Mouse (Mus musculus) urinary bladder, postnatal 10 days (tissue): ENCODE data around the gene Tmem223.

ENCODE experiments used
- DNase-seq: peaks from one replicate; pipeline ENCODE4 v3.0.0; 2022; ENCODE audit warnings: low spot score

Tmem223 gene

GRCm38 (mm10) chr19:8803204-8803780 is 32.5 kb downstream of the Tmem223 start:
- no peak for DNase-seq

- DNase-seq = no peak
Measured at GRCm38 (mm10) chr19:8803879-8804660, 33.3 kb downstream of the Tmem223 start.

GRCm38 (mm10) chr19:8806810-8807209 is 36.0 kb downstream of the Tmem223 start:
- no peak for DNase-seq

- DNase-seq = no peak
Measured at GRCm38 (mm10) chr19:8815812-8816211, 45.0 kb downstream of the Tmem223 start.

GRCm38 (mm10) chr19:8817001-8817400 is 46.2 kb downstream of the Tmem223 start:
- DNase-seq = no peak

- DNase-seq = no peak
Measured at GRCm38 (mm10) chr19:8818301-8818798, 47.6 kb downstream of the Tmem223 start.

DNA sequence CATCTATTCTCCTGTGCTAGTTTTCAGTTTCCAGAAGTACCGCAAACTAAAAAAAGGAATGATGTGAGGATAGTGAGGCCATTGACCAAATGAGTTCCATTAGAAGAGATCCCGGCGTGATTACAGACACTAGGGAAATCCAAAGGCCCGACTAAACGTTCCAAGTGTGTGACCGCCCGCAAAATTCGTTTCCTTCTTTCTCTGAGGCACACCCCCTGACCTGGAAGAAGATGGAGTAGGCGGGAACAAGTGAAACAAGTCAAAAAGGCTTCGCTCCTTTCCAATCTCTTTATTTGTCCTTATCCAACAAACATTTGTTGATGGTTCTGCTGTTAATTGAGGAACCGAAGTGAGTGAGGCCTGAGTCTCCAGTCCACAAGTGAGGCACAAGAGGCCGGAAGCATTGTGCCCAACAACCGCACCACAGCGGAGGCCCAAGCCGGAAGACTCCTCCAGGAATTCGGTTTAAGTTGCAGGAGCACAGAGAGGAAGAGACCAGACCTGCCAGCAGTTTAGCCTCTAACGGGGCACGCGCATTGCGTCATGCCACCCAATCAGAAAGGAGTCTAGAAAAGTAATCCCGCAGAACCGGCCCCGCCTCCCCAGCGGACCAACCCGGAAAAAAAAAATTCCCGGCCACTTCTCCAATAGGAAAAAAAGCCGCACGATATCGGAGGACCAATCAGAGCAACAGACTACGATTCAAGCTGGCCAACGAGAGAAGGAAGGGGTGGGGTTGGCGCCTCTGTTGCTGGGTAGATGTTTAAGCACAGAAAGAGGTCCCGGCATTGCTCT is 48.2 kb downstream of the Tmem223 start, which contains the start of gene Ttc9c:
Gene Ttc9c (minus strand): TSS at position 533 of the 795 bp plus-strand sequence.
- DNase-seq = peak; percentile 76

GRCm38 (mm10) chr19:8819596-8820423 is 49.0 kb downstream of the Tmem223 start, which contains the start of gene Hnrnpul2:
Hnrnpul2 (plus strand) TSS chr19:8820010.
- DNase-seq = peak; percentile 93

GRCm38 (mm10) chr19:8820424-8820956 is 49.7 kb downstream of the Tmem223 start:
- DNase-seq = no peak

GRCm38 (mm10) chr19:8821146-8821545 is 50.4 kb downstream of the Tmem223 start:
- no peak for DNase-seq
